Mouse (Mus musculus): ENCODE measurements around the gene Mmp15. TPM values are rescaled to one million over a fixed set of nuclear protein-coding genes. Genes with fewer than 3 reads are reported as not detected.

Gene Mmp15
- 21.0 and 22.4 TPM in 2 replicates for polyA plus RNA-seq (2015; fragmentation: Nextera tagmentation; extraction: Ambion mirVana)

DNA sequence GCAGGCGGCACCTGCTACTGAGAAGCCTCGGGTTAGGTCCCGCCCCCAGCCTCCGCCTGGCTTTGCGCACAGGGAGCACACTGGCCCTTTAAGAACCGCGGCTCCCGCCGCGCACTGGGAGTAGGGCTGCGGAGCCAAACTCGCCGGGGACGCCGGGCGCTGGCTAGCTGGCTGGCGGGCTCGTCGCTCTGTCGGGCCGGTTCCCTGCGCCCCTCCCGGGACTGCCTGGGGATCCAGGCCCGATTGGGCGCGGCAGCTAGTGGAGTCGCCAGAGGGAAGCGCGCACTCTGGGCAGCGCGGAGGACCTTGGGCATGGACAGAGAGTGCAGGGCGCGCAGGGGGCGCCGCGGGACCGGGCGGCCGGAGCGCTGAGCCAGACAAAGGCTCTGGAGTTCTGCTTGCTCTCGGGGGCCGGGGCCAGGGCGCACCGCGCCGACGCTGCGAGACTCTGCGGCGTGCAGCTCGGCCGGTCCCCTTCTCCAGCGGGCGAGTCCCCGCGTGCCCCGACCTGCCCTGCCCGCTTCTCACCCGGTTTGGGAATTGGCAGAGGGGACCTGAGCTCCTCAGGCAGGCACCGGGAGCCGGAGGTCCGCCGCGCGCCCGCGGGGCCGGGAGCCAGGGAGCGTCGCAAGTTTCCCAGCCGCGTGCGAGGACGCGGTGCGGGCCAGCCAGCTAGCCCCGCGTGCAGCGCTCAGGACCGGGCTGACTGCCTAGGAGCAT, at the start of gene Mmp15:
TSS of gene Mmp15 (plus strand) at position 118 of the 720 bp plus-strand sequence.

DNA sequence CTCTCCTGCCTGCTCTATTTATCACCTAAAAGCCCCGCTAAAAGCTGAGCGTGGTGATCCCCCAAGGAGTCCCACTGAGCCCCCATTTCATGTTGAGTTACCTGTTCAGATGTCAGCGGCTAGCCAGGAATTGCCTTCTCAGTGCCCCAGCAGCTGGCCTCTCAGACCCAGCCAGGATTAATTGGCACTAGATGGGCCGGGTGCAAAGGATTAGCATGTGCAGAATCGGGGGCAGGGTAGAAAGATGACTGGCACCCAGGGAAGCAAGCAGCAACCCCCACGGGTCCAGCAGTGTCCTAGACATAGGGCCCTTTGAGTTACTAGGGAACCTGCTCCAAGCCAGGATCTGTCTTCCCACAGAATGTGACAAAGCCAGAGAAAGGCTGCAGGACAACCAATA, 45.6 kb upstream of the Mmp15 start, which contains the start of gene Cngb1:
TSS of gene Cngb1 (minus strand) at position 155 of the 400 bp plus-strand sequence.

DNA sequence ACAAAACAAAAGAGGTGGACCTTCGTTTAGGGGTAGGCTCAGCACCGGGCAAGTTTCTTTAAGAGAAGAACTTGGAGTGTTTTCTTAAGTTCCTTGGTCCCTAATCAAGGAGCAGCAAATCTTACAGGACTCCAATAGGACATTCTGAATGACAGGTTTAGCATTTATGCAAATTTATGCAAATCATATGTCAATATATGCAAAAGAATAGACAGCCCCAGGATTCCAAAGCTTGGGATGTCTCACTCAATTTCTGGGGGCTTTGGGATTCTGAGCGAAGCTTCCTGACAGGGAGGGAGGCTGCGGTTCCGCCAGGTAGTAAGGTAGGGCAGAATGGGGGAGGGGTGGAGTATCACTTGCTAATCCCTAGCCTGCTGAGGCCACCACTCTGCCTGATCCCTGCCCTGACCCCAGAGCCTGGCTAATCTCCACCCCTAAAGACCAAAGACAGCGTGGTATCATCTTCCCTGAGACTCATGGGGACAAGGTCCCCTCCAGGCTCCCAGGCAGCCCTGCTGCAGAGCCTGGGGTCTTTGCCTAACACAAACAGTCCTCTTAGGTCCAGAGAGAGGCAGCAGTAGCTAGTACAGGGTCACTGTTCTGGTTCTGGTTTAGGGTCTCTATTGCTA, 41.6 kb upstream of the Mmp15 start, which contains the start of gene Tepp:
TSS of gene Tepp (plus strand) at position 225 of the 629 bp plus-strand sequence.

DNA sequence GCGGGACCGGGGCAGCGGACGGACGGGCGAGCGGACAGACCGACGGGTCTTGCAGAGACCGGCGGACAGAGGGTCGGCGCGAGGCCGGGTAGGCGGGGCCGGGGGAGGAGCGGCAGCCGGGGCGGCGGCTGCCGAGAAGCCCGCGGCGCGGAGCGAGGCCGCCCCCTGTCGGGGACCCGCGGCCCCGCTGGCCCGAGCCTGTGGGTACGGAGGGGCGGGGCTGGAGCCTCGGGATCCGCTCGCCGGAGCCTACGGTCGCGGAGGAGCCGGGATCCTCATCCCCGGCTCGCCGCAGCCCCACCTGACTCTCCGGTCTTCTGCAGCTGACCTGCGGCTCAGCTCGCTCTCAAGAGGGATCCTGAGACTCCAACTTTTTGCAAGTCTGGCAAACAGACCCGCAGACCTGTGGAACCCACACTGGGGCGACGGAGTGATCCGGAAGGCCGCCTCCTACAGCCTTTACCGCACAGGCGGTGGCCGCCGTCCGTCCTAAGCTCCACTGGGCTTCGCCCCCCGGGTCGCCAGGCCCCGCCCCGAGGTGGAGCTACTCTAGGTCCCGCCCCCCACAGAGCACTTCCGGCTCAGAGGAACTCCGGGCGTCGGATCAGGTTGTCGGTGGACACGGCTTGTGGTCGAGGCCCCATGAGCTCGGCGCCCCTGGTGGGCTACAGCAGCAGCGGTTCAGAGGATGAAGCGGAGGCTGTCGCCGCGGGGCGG, 20.2 kb upstream of the Mmp15 start, which contains the start of the genes Zfp319 and Usb1:
TSS of gene Zfp319 (minus strand) at position 231 of the 717 bp plus-strand sequence.
TSS of gene Usb1 (plus strand) at position 565 of the 717 bp plus-strand sequence.

Other genes starting within 250 kb of the Mmp15 start
- 33.4 and 34.6 TPM in 2 replicates for gene Kifc3, start 149.5 kb upstream of the Mmp15 start, polyA plus RNA-seq (2015; fragmentation: Nextera tagmentation; extraction: Ambion mirVana)
- gene Cngb1, start 45.7 kb upstream of the Mmp15 start, polyA plus RNA-seq (2015; fragmentation: Nextera tagmentation; extraction: Ambion mirVana), result 0.70 and 1.5 TPM in 2 replicates
- 1.9 and 3.1 TPM in 2 replicates for gene Tepp, start 41.7 kb upstream of the Mmp15 start, polyA plus RNA-seq (2015; fragmentation: Nextera tagmentation; extraction: Ambion mirVana)
- gene Zfp319, start 20.3 kb upstream of the Mmp15 start, polyA plus RNA-seq (2015; fragmentation: Nextera tagmentation; extraction: Ambion mirVana), result 7.9 and 9.2 TPM in 2 replicates
- gene Usb1, start 20.0 kb upstream of the Mmp15 start, polyA plus RNA-seq (2015; fragmentation: Nextera tagmentation; extraction: Ambion mirVana), result 23.5 and 28.6 TPM in 2 replicates
- gene Cfap20, start 82.6 kb downstream of the Mmp15 start, polyA plus RNA-seq (2015; fragmentation: Nextera tagmentation; extraction: Ambion mirVana), result 121 and 128 TPM in 2 replicates
- 10.6 and 12.3 TPM in 2 replicates for gene Csnk2a2, start 137.8 kb downstream of the Mmp15 start, polyA plus RNA-seq (2015; fragmentation: Nextera tagmentation; extraction: Ambion mirVana)
- gene Ccdc113, start 181.8 kb downstream of the Mmp15 start, polyA plus RNA-seq (2015; fragmentation: Nextera tagmentation; extraction: Ambion mirVana), result 1.7 and 2.3 TPM in 2 replicates
- 0.10 TPM in 1 of 2 replicates, not detected in the other for gene Prss54, start 224.1 kb downstream of the Mmp15 start, polyA plus RNA-seq (2015; fragmentation: Nextera tagmentation; extraction: Ambion mirVana)